Mouse (Mus musculus): ENCODE data around the gene Padi1. TPM values are rescaled to one million over a fixed set of nuclear protein-coding genes. Genes with fewer than 3 reads are reported as not detected.
A peak's percentile ranks its signal among the peaks of the same experiment; 100 is the strongest.

Padi1 gene
- polyA plus RNA-seq, 2 experiments from 2014 or later, result 0.20 to 0.29 TPM

DNA sequence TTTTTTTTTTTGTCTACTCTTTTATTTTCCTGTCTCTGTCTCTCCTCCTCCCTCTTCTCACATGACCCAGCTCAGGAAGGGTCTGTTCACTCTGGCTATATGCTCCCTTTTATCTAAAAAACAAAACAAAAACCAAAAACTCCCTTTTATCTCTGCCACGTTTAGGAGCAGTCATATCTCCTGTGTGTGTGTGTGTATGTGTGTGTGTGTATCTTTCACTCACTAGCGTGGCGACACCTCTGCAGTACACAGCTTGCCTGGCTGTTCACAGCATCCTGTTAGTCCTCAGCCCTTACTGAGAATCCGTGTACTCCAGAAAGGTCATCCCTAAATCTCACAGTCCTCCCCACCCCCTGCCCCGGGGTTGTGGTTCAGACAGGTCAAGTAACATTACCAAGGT lies 30.1 kb downstream of the Padi1 start:
- peak; percentile 69 for ATAC-seq

DNA sequence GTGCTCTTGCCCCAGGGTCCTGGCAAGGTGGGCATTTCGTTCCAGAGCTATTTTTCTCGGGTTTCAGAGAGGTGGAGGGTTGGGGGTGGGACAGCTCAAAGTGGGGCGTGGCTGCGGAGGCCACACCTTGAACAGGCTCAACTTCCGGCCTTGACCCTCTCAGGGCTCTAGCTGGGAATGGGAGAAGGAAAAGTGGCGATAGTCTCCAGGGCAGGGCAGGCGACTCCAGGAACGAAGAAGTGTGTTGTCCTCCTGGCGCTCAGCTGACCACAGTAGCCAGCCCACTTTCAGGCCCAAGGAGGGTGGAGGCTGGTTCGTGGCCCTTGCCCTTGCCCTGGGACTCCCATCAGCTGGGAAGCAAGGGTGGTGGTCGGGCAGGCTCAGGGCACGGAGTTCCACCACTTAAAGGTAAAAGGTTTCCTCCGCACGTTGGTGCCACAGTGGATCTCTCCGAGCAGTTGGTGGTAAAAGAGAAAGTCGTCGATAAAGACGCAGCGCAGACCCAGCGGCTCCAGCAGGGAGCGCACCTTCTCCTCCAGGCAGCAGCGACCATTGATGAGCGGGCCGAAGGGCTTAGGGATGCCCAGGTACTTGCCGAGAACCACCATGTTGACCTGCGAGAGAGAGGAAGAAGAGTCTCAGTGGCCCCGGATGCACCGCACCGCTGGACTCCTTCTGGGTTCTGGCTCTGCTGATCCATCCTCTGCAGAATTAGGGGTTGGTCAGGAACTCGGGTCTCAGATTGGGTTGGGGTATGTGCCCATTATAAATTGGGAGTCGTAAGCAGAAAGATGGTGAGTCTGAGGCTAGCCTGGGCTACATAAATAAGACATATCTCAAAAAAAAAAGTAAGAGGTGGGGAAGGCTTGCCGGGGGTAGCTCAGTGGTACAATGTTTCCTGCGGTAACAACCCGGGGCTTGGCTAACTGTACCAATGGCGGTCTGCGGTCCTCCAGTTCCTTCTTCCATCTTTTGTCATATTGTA lies 31.0 kb downstream of the Padi1 start:
- ATAC-seq, result peak; percentile 41

GRCm38 (mm10) chr4:140813358-140814185 lies 32.0 kb downstream of the Padi1 start:
- no peak for ATAC-seq

DNA sequence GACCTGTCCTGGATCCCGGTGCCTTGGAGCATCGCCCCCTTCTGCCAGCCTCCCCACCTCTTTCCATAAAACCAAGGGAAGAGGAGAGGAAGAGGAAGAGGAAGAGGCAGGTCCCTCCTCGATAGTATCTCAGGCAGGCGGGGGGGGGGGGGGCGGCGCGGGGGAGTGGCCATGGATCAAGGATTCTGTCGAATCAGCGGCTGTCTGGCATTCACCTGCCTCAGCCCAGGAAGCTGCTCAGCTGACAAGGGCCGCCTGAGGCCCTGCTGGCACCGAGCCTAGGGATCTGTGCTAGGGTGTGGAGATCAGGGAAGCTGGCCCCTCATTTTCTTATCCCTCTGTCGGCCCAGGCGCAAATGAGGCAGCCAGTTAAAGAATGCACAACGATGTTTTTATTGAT lies 33.0 kb downstream of the Padi1 start:
- ATAC-seq, result no peak

GRCm38 (mm10) chr4:140812191-140812590 lies 33.4 kb downstream of the Padi1 start:
- no peak for ATAC-seq

GRCm38 (mm10) chr4:140810458-140811260 lies 34.9 kb downstream of the Padi1 start, which contains the start of gene Padi3:
TSS of gene Padi3 (minus strand) at chr4:140810648.
- ATAC-seq, result no peak

DNA sequence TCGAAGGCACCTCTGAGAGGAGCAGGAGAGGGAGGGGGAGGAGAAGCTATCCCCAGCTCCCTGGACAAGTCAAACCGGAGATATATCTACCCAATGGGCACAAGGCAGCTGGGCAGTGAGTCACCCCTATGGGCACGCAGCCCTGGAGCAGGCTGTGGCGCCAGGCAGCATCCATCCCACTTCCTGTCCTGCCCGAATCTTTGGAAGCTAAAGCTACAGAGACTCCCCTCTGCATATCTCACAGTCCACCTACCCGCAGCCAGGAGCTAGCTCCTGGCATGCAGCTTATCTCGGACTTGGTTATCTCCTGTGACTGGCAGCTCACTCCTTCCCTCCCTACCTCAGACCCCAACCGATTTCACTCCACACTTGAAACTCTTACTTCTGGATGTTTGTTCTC lies 36.5 kb downstream of the Padi1 start:
- ATAC-seq, result no peak

GRCm38 (mm10) chr4:140804601-140805000 lies 41.0 kb downstream of the Padi1 start:
- ATAC-seq, result no peak

GRCm38 (mm10) chr4:140801364-140801763 lies 44.2 kb downstream of the Padi1 start:
- ATAC-seq, result no peak

GRCm38 (mm10) chr4:140796786-140797185 lies 48.8 kb downstream of the Padi1 start:
- ATAC-seq, result no peak

DNA sequence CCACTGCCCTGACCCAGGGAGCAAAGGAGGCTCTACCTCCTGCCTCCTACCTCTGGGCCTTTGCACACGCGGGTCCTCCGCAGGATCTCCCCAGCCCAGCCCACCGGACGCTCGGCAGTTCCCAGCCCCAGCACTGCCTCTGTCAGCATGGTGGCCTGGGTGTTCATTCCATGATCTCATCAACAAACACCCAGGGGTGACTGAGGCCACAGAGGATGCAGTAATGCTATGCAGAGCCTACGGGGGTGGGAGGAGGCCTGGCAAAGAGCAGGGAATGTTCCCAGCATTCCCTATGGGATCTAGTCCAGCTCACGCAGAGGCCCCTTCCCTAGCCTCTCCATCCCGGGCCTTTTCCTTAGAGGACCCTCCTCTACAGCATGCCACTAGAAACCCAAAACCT lies 50.9 kb downstream of the Padi1 start:
- ATAC-seq, result no peak

DNA sequence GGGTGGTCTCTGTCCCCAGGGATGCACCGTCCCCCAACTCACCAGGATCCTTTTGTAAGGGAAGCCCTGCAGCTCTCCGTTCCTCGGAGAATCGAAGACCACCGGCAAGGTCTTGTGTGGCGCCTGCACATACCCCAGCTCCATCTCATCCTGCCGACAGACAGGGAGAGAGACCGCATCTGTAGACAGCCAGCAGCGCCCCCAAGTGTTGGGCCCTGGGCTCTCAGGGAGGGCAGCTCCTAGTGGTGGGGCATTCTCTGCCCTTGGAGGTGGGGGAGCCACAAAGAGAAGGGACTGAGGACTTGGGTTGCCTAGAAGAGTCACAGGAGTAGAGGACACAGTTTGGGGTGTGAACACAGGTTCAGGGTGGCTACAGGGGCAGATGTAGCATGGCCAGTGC lies 51.8 kb downstream of the Padi1 start:
- ATAC-seq, result no peak

- ATAC-seq, result no peak
Observed at GRCm38 (mm10) chr4:140792584-140792983, 53.0 kb downstream of the Padi1 start.

GRCm38 (mm10) chr4:140791071-140791470 lies 54.5 kb downstream of the Padi1 start:
- no peak for ATAC-seq

- ATAC-seq, result no peak
Observed at GRCm38 (mm10) chr4:140789983-140790382, 55.6 kb downstream of the Padi1 start.

- ATAC-seq, result peak; percentile 46
Observed at GRCm38 (mm10) chr4:140788983-140789382, 56.6 kb downstream of the Padi1 start.

- no peak for ATAC-seq
Observed at GRCm38 (mm10) chr4:140788264-140788663, 57.3 kb downstream of the Padi1 start.

DNA sequence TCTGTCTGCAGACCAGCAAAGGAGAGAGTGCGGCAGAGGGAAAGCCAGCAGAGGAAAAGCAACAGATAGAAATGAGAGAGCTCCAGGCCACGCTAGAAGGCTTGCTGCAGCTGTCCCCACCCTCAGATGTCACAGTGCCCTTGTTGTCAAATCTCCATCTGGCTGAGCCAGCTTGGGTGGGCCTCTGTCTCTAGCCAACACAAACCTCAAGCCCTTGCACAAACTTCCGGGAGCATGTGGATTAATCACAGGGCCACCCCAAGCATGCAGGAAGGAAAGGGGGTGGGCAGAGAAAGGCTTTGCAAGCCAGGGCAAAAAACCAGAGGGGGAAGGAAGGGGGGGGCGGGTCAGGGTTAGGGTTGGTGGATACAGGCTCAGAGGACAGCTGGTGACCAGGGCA lies 58.2 kb downstream of the Padi1 start:
- ATAC-seq, result no peak

GRCm38 (mm10) chr4:140785217-140785616 lies 60.4 kb downstream of the Padi1 start:
- no peak for ATAC-seq

GRCm38 (mm10) chr4:140784292-140784945 lies 61.2 kb downstream of the Padi1 start:
- ATAC-seq, result no peak

DNA sequence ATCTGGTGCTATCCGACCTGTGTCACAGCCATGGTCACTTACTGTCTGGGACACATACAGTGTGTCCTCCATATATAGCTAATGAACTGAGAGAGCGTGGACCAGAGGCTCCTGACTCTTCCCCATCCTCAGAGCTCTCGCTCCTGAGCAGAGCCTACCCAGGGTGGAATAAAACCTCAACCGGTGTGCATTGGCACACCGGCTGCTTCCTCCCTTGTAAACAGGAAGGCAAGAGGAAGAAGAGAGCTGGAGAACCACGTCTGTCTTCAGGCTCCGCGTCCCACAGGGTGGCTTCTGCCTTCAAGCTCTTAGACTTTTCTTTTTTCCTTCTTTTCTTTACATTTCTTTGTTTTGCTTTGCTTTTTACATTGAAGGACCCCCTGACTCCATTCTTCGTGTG lies 62.8 kb downstream of the Padi1 start:
- ATAC-seq, result no peak

DNA sequence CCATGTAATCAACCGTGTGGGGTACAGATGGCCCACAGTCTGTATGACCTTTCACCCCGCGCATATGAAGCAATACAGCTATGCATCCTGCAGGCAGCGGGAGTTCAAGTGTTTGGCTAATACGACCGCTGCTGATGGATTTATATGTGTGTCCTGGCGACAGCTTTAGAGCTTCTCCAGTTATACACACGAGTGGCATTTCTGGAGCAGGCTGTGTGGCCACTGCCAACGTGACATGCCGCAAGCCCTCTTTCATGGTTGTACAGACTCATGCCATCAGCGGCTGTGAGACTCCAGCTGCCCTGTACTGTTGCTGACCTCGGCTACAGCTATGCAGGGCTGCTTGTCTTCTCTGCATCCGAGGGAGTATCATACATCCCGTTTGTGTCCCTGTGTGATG lies 65.1 kb downstream of the Padi1 start:
- ATAC-seq, result no peak

Data from activated CD4-positive, CD25-positive, alpha-beta regulatory T cell, adult 4 months (primary cell).